Mouse (Mus musculus) intestine, embryonic 16.5 days (tissue): Measurements from ENCODE around the gene Klrb1b. TPM values are rescaled to one million over a fixed set of nuclear protein-coding genes. Genes with fewer than 3 reads are reported as not detected.
"Not testable (repeated sequence)": the region's sequence is repeated elsewhere in the genome, so short reads cannot be mapped to it uniquely, and the experiment has no call there.

Experiments
- ATAC-seq: fragments of 200-750 bp; cut with Nextera tagmentation; 2 replicates; pipeline ENCODE4 v1.8.0; 2017; ENCODE audit warnings: moderate TSS enrichment, moderate library complexity
- H3K27ac ChIP-seq: fragments of 300-500 bp; sonication (generic); 2 replicates; pipeline ENCODE4 v1.5.1; 2014; ENCODE audit warnings: mild to moderate bottlenecking, low read length
- H3K27me3 ChIP-seq: fragments of 300-500 bp; sonication (generic); replicated peaks from 2 replicates; pipeline ENCODE4 v1.6.1; 2014; ENCODE audit warnings: low read length, control low read depth, mixed read lengths; ENCODE audit not compliant: control insufficient read depth, insufficient read depth
- H3K36me3 ChIP-seq: fragments of 300-500 bp; sonication (generic); 2 replicates; pipeline ENCODE4 v1.6.1; 2014; ENCODE audit warnings: low read length, control low read depth; ENCODE audit not compliant: control insufficient read depth, insufficient read depth
- H3K4me1 ChIP-seq: fragments of 300-500 bp; sonication (generic); 2 replicates; pipeline ENCODE4 v1.6.1; 2014; ENCODE audit warnings: low read length, control low read depth, mixed read lengths; ENCODE audit not compliant: control insufficient read depth, insufficient read depth
- H3K4me2 ChIP-seq: fragments of 300-500 bp; sonication (generic); 2 replicates; pipeline ENCODE4 v1.6.1; 2014; ENCODE audit warnings: low read depth, low read length, control low read depth
- H3K4me3 ChIP-seq: fragments of 300-500 bp; sonication (generic); 2 replicates; pipeline ENCODE4 v1.5.1; 2014; ENCODE audit warnings: mild to moderate bottlenecking, low read length
- H3K9ac ChIP-seq: fragments of 300-500 bp; sonication (generic); 2 replicates; pipeline ENCODE4 v1.6.1; 2014; ENCODE audit warnings: low read depth, low read length
- H3K9me3 ChIP-seq: fragments of 300-500 bp; sonication (generic); 2 replicates; pipeline ENCODE4 v1.6.1; 2016; ENCODE audit warnings: low read length, control low read depth; ENCODE audit not compliant: control insufficient read depth
- WGBS: fragments of 180-500 bp; shearing (Covaris S2); extraction: QIAGEN DNeasy Blood & Tissue Kit; methylation state at CpG from one replicate; pipeline ENCODE4 v1.1.7; 2014; 5-methylcytosine and 5-hydroxymethylcytosine counted together
- polyA plus RNA-seq: library from polyadenylated mRNA; unstranded; fragments of >200 nt; fragmentation: Nextera tagmentation; extraction: Ambion mirVana; gene quantifications from 2 replicates; pipeline ENCODE4 v1.2.1, GENCODE M21; 2015

Gene Klrb1b
- polyA plus RNA-seq, 1 experiment from 2014 or later = 1.1 TPM

GRCm38 (mm10) chr6:128797185-128797905 lies 28.8 kb downstream of the Klrb1b start:
- H3K4me2 ChIP-seq = no peak overlapping the region
- ATAC-seq = no peak
- peaks cover 10% of the 10 kb centered on the region; the same call in 1 of the 2 replicates for H3K4me1 ChIP-seq
- H3K27me3 ChIP-seq = no peaks in the 10 kb centered on the region
- H3K9ac ChIP-seq = no peak overlapping the region; the same call in 1 of the 2 replicates
- H3K4me3 ChIP-seq = no peak overlapping the region
- H3K9me3 ChIP-seq = no peaks in the 10 kb centered on the region
- H3K27ac ChIP-seq = 0 out of 2 replicates have a peak overlapping the region, but pooled peaks have one; percentile 20
- WGBS = 77% methylated on average over 12 of the region's 12 CpGs
- H3K36me3 ChIP-seq = no peaks in the 10 kb centered on the region

DNA sequence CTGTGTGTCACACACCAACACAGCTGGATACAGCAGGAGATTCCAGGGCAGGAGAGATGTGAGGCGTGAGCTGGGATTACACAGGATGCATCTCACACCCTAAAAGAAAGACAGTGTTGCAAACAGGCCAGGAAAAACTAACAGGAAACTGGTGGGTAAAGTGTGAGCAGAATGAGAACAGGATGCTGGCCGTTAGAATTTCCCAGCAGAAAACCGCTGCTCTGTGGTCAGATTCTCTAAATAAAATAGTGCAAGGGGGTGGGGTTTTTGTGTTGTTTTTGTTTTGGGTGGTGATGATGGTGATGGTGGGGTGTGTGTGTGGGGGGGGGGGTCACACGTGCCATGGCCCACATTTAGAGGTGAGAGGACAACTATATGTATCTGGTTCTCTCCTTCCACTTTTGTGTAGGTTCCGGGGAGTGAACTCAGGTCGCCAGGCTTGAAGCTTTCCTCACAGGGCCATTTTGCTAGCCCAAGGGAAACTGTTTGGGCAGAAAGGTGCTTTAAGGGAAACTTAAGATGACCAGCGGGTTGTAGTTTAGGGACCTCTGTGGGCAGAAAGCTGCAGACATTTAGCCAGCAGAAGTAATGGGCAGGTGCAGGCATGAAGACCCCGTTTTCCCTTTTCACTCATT lies 29.7 kb downstream of the Klrb1b start:
- Histone ChIP-seq H3K27me3 (no peaks in the 10 kb centered on the region), H3K27ac (no peak overlapping the region), H3K9ac (no peak overlapping the region), H3K4me3 (no peak overlapping the region), H3K36me3 (no peaks in the 10 kb centered on the region), H3K4me2 (no peak overlapping the region), H3K9me3 (no peaks in the 10 kb centered on the region), H3K4me1 (peaks cover 10% of the 10 kb centered on the region; the same call in 1 of the 2 replicates)
- WGBS = 70% methylated on average over 8 of the region's 8 CpGs
- no peak for ATAC-seq

DNA sequence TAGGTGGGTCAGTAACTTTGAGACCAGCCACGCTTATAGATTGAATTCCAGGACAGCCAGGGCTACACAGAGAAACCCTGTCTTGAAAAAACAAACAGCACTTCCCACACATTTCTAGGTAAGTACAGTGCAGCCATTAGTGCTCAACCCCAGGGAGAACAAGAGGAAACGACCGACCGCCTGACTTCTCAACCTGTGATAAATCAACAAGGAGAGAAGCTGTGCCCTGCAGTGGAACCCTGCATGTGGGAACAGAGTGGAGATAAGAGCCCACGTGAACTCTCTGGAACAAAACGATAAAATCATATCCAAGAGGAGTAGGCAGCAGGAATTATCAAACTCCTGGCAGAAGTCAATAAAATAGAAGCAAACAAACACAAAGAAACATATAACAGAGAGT lies 32.4 kb downstream of the Klrb1b start:
- WGBS = 36% methylated on average over 6 of the region's 6 CpGs
- Histone ChIP-seq H3K36me3 (no peaks in the 10 kb centered on the region), H3K9me3 (no peaks in the 10 kb centered on the region), H3K9ac (no peak overlapping the region), H3K4me3 (no peak overlapping the region), H3K4me2 (no peak overlapping the region), H3K4me1 (0 out of 2 replicates have a peak, but pooled peaks cover 6% of the 10 kb centered on the region), H3K27ac (no peak overlapping the region), H3K27me3 (no peaks in the 10 kb centered on the region)
- peak; percentile 45 for ATAC-seq

GRCm38 (mm10) chr6:128790491-128790994 lies 35.6 kb downstream of the Klrb1b start:
- H3K27me3 ChIP-seq, H3K4me1 ChIP-seq, ATAC-seq, H3K4me2 ChIP-seq, H3K27ac ChIP-seq, H3K4me3 ChIP-seq, H3K9ac ChIP-seq, H3K9me3 ChIP-seq, H3K36me3 ChIP-seq: not testable (repeated sequence)
- WGBS = 83% methylated on average over 4 of the region's 4 CpGs

GRCm38 (mm10) chr6:128789115-128789514 lies 37.0 kb downstream of the Klrb1b start, which contains the start of gene Klrb1c:
Gene Klrb1c, minus strand, starts transcription at chr6:128789215.
- no peak within 1 kb of the TSS for H3K4me2 ChIP-seq
- H3K27me3 ChIP-seq = no peaks in the 10 kb centered on the region
- H3K36me3 ChIP-seq = no peaks in the 10 kb centered on the region
- no peak within 1 kb of the TSS for H3K27ac ChIP-seq
- no peaks in the 10 kb centered on the region for H3K4me1 ChIP-seq
- H3K9ac ChIP-seq = no peak within 1 kb of the TSS
- no peaks in the 10 kb centered on the region for H3K9me3 ChIP-seq
- 87% methylated on average over 2 of the region's 2 CpGs for WGBS
- no peak for ATAC-seq
- no peak within 1 kb of the TSS for H3K4me3 ChIP-seq

DNA sequence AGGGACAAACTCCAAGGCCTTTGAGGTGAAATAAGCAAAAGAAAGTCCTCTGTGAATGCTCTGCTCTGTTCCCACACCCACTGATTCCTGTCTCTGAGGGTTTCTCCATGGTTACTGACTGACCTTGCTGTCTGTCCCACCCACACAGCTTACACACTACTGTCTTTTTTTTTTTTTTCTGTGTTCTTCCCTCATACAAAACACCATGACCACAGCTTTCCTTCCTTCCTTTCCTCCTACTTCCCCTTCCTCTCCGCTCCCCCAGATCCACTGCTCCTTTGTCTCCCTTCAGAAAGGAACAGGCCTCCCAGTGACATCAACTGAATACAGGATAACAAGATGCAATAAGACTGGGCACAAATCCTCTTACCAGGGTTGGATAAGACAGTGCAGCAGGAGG lies 37.6 kb downstream of the Klrb1b start:
- no peaks in the 10 kb centered on the region for H3K36me3 ChIP-seq
- no peaks in the 10 kb centered on the region for H3K9me3 ChIP-seq
- no peak overlapping the region for H3K27ac ChIP-seq
- ATAC-seq = no peak
- no peaks in the 10 kb centered on the region for H3K27me3 ChIP-seq
- no peak overlapping the region for H3K9ac ChIP-seq
- H3K4me1 ChIP-seq = no peaks in the 10 kb centered on the region
- 95% methylated on average over 1 of the region's 1 CpGs for WGBS
- no peak overlapping the region for H3K4me3 ChIP-seq
- H3K4me2 ChIP-seq = no peak overlapping the region

DNA sequence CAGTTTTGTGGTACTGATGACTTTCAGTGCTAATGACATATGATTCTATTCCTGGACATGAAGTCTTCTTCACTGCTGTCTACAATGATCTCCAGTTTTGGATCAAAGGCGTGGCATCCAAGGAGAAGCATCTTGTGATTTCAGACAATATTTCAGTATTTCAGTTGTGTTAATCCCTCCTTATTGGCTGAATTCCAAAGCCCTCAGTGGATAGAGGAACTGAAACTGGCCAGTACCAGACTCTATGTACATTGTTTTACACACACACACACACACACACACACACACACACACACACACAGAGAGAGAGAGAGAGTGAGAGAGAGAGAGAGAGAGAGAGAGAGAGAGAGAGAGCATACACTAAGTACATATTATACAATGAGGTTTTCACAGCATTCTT lies 39.7 kb downstream of the Klrb1b start:
- ATAC-seq, H3K4me1 ChIP-seq, H3K36me3 ChIP-seq, H3K4me2 ChIP-seq, H3K9me3 ChIP-seq, H3K9ac ChIP-seq, H3K27me3 ChIP-seq, H3K27ac ChIP-seq, H3K4me3 ChIP-seq: not testable (repeated sequence)
- 82% methylated on average over 1 of the region's 1 CpGs for WGBS

- peak; percentile 37; the same call in 1 of the 2 replicates for ATAC-seq
- WGBS = 62% methylated on average over 10 of the region's 10 CpGs
- no peaks in the 10 kb centered on the region for H3K36me3 ChIP-seq
- H3K4me3 ChIP-seq = no peak overlapping the region
- H3K9me3 ChIP-seq = peaks cover 9% of the 10 kb centered on the region
- no peak overlapping the region for H3K4me2 ChIP-seq
- no peak overlapping the region for H3K9ac ChIP-seq
- no peaks in the 10 kb centered on the region for H3K27me3 ChIP-seq
- H3K4me1 ChIP-seq = no peaks in the 10 kb centered on the region
- peak overlapping the region; percentile 45 for H3K27ac ChIP-seq
Measured at GRCm38 (mm10) chr6:128769481-128770253, 56.5 kb downstream of the Klrb1b start.

GRCm38 (mm10) chr6:128768047-128768446 lies 58.1 kb downstream of the Klrb1b start:
- Histone ChIP-seq H3K9me3 (peaks cover 4% of the 10 kb centered on the region), H3K27me3 (no peaks in the 10 kb centered on the region), H3K27ac (no peak overlapping the region), H3K4me3 (no peak overlapping the region), H3K9ac (no peak overlapping the region), H3K4me2 (no peak overlapping the region), H3K36me3 (no peaks in the 10 kb centered on the region), H3K4me1 (no peaks in the 10 kb centered on the region)
- ATAC-seq = no peak
- WGBS = 77% methylated on average over 4 of the region's 4 CpGs
